Mouse (Mus musculus): ENCODE data around the gene Actbl2.

- TF ChIP-seq POLR2AphosphoS2 (IDR thresholded peaks at IDR 0.05; ENCODE audit: low read depth, low read length) (no peak), ZMIZ1 (IDR thresholded peaks at IDR 0.05; ENCODE audit: low read depth, low read length) (no peak), E2F4 (IDR thresholded peaks at IDR 0.05; ENCODE audit: insufficient replicate concordance, low read depth, low read length) (no peak), POLR2A (IDR thresholded peaks at IDR 0.05; ENCODE audit: low read depth, low read length) (no peak), CTCF (conservative IDR thresholded peaks at IDR 0.05 in 1 of 2, IDR thresholded peaks at IDR 0.05 in 1 of 2; ENCODE audit: low read depth in 2 of 2, low read length in 2 of 2) (no peak), MXI1 (IDR thresholded peaks at IDR 0.05; ENCODE audit: low read depth, low read length) (no peak), GABPA (IDR thresholded peaks at IDR 0.05; ENCODE audit: insufficient replicate concordance, low read depth, low read length) (no peak), JUN (IDR thresholded peaks at IDR 0.05; ENCODE audit: insufficient read depth, low read depth, low read length) (no peak)
These were observed 3.0 kb upstream of the Actbl2 start for GRCm38 (mm10) chr13:111251795-111252194.

Measured in CH12.LX (cell line).